In genomic region chr7:4478796-4479291, GRCm38 (mm10) we compare ENCODE assay signal across 8 mouse cellular contexts. TPM values are rescaled to one million over a fixed set of nuclear protein-coding genes. Genes with fewer than 3 reads are reported as not detected.
DNase-seq lines count a peak whose midpoint lies in the region; ATAC-seq and TF ChIP-seq lines count a peak whose summit lies in the region.

No protein-coding gene starts in this region.

- no peaks in the 10 kb centered on the region for H3K27me3 ChIP-seq in kidney, postnatal 0 days (ENCODE audit: insufficient read depth, low read length)
- peaks cover 17% of the 10 kb centered on the region for H3K27me3 ChIP-seq in embryonic facial prominence, embryonic 12.5 days
- peaks cover 30% of the 10 kb centered on the region for H3K27me3 ChIP-seq in hindbrain, embryonic 15.5 days
- H3K27me3 ChIP-seq in midbrain, embryonic 15.5 days (replicated peaks) = peaks cover 20% of the 10 kb centered on the region

- no peak for ATAC-seq in kidney, postnatal 0 days (replicated peaks; ENCODE audit: low FRiP score, low read depth)
- ATAC-seq in embryonic facial prominence, embryonic 12.5 days (ENCODE audit: insufficient number of reproducible peaks, insufficient read depth, low FRiP score, low TSS enrichment) = no peak
- ATAC-seq in hindbrain, embryonic 15.5 days (ENCODE audit: low FRiP score, low read depth) = no peak
- peak; percentile 15 for ATAC-seq in midbrain, embryonic 15.5 days (replicated peaks)
- ATAC-seq in CD4-positive, CD25-positive, alpha-beta regulatory T cell, adult 4 months = no peak

- TF ChIP-seq CTCF in kidney, postnatal 0 days (IDR thresholded peaks at IDR 0.05; ENCODE audit: low read depth) = no peak

- no peak for DNase-seq in kidney, postnatal 0 days (ENCODE audit: low spot score)
- DNase-seq in kidney, postnatal 36 days = no peak
- no peak for DNase-seq in B cell, adult 2 months
- DNase-seq in cerebellum, postnatal 25 days = no peak

- peaks cover 30% of the 10 kb centered on the region for H3K36me3 ChIP-seq in kidney, postnatal 0 days (ENCODE audit: insufficient read depth, low read length)
- peaks cover 28% of the 10 kb centered on the region for H3K36me3 ChIP-seq in embryonic facial prominence, embryonic 12.5 days
- peaks cover 32% of the 10 kb centered on the region for H3K36me3 ChIP-seq in hindbrain, embryonic 15.5 days
- peaks cover 23% of the 10 kb centered on the region for H3K36me3 ChIP-seq in midbrain, embryonic 15.5 days (replicated peaks)

- H3K4me3 ChIP-seq in kidney, postnatal 0 days (replicated peaks; ENCODE audit: low read depth, low read length) = peak overlapping the region; percentile 41
- H3K4me3 ChIP-seq in embryonic facial prominence, embryonic 12.5 days = peak overlapping the region; percentile 51
- peak overlapping the region; percentile 46 for H3K4me3 ChIP-seq in hindbrain, embryonic 15.5 days
- H3K4me3 ChIP-seq in midbrain, embryonic 15.5 days = peak overlapping the region; percentile 44

- WGBS in kidney, postnatal 0 days = 3% methylated on average over 16 of the region's 16 CpGs
- WGBS in embryonic facial prominence, embryonic 12.5 days = 3% methylated on average over 16 of the region's 16 CpGs
- 4% methylated on average over 16 of the region's 16 CpGs for WGBS in hindbrain, embryonic 15.5 days
- WGBS in midbrain, embryonic 15.5 days = 3% methylated on average over 16 of the region's 16 CpGs

- H3K4me1 ChIP-seq in kidney, postnatal 0 days (replicated peaks; ENCODE audit: insufficient read depth, low read length) = peaks cover 9% of the 10 kb centered on the region; the same call in 1 of the 2 replicates
- peaks cover 12% of the 10 kb centered on the region for H3K4me1 ChIP-seq in embryonic facial prominence, embryonic 12.5 days
- H3K4me1 ChIP-seq in hindbrain, embryonic 15.5 days (replicated peaks) = peaks cover 19% of the 10 kb centered on the region
- peaks cover 18% of the 10 kb centered on the region for H3K4me1 ChIP-seq in midbrain, embryonic 15.5 days

- peak overlapping the region; percentile 49 for H3K9ac ChIP-seq in kidney, postnatal 0 days (ENCODE audit: low read depth, low read length)
- peak overlapping the region; percentile 48 for H3K9ac ChIP-seq in embryonic facial prominence, embryonic 12.5 days
- peak overlapping the region; percentile 41 for H3K9ac ChIP-seq in hindbrain, embryonic 15.5 days
- peak overlapping the region; percentile 43 for H3K9ac ChIP-seq in midbrain, embryonic 15.5 days

- H3K27ac ChIP-seq in kidney, postnatal 0 days = peak overlapping the region; percentile 89; the same call in 1 of the 2 replicates
- peak overlapping the region; percentile 99 for H3K27ac ChIP-seq in embryonic facial prominence, embryonic 12.5 days
- peak overlapping the region; percentile 56; the same call in 1 of the 2 replicates for H3K27ac ChIP-seq in hindbrain, embryonic 15.5 days (replicated peaks)
- H3K27ac ChIP-seq in midbrain, embryonic 15.5 days = peak overlapping the region; percentile 60; the same call in 1 of the 2 replicates

- no peaks in the 10 kb centered on the region for H3K9me3 ChIP-seq in kidney, postnatal 0 days (replicated peaks; ENCODE audit: low read length)
- H3K9me3 ChIP-seq in embryonic facial prominence, embryonic 12.5 days = no peaks in the 10 kb centered on the region
- no peaks in the 10 kb centered on the region for H3K9me3 ChIP-seq in hindbrain, embryonic 15.5 days
- no peaks in the 10 kb centered on the region for H3K9me3 ChIP-seq in midbrain, embryonic 15.5 days

- peak overlapping the region; percentile 64 for H3K4me2 ChIP-seq in kidney, postnatal 0 days (ENCODE audit: low read length)
- H3K4me2 ChIP-seq in embryonic facial prominence, embryonic 12.5 days (replicated peaks) = peak overlapping the region; percentile 85
- peak overlapping the region; percentile 90 for H3K4me2 ChIP-seq in hindbrain, embryonic 15.5 days
- peak overlapping the region; percentile 86 for H3K4me2 ChIP-seq in midbrain, embryonic 15.5 days

RNA-seq across cellular contexts. Expression of gene Eps8l1, which starts 18.4 kb away (rescaled TPM):
- 5.8 and 12.8 TPM in 2 replicates for polyA plus RNA-seq in kidney, postnatal 0 days (2015; fragmentation: Nextera tagmentation; extraction: Ambion mirVana)
- polyA plus RNA-seq in embryonic facial prominence, embryonic 12.5 days (2016; fragmentation: Nextera tagmentation; extraction: Ambion mirVana) = 7.2 and 7.3 TPM in 2 replicates
- polyA plus RNA-seq in hindbrain, embryonic 15.5 days (2015; fragmentation: Nextera tagmentation; extraction: Ambion mirVana) = 13.9 and 15.4 TPM in 2 replicates
- 13.1 and 13.2 TPM in 2 replicates for polyA plus RNA-seq in midbrain, embryonic 15.5 days (2015; fragmentation: Nextera tagmentation; extraction: Ambion mirVana)
- 10 to 100 TPM in 1 of 2 experiments, 1 to 10 TPM in 1; 6.5 to 14.5 TPM for polyA plus RNA-seq in CD4-positive, CD25-positive, alpha-beta regulatory T cell, adult 4 months (2017; shearing (Covaris generic))

RNA-seq across cellular contexts. Expression of gene Ppp1r12c, which starts 22.6 kb away (rescaled TPM):
- 31.3 and 33.8 TPM in 2 replicates for polyA plus RNA-seq in kidney, postnatal 0 days (2015; fragmentation: Nextera tagmentation; extraction: Ambion mirVana)
- polyA plus RNA-seq in embryonic facial prominence, embryonic 12.5 days (2016; fragmentation: Nextera tagmentation; extraction: Ambion mirVana) = 65.6 and 68.1 TPM in 2 replicates
- 49.3 and 49.9 TPM in 2 replicates for polyA plus RNA-seq in hindbrain, embryonic 15.5 days (2015; fragmentation: Nextera tagmentation; extraction: Ambion mirVana)
- 50.3 and 51.3 TPM in 2 replicates for polyA plus RNA-seq in midbrain, embryonic 15.5 days (2015; fragmentation: Nextera tagmentation; extraction: Ambion mirVana)
- 10 to 100 TPM; 13.5 to 27.7 TPM for polyA plus RNA-seq in CD4-positive, CD25-positive, alpha-beta regulatory T cell, adult 4 months (2017; shearing (Covaris generic))

RNA-seq across cellular contexts. Expression of gene Rdh13, which starts 33.4 kb away (rescaled TPM):
- 24.3 and 26.5 TPM in 2 replicates for polyA plus RNA-seq in kidney, postnatal 0 days (2015; fragmentation: Nextera tagmentation; extraction: Ambion mirVana)
- 25.9 and 29.1 TPM in 2 replicates for polyA plus RNA-seq in embryonic facial prominence, embryonic 12.5 days (2016; fragmentation: Nextera tagmentation; extraction: Ambion mirVana)
- polyA plus RNA-seq in hindbrain, embryonic 15.5 days (2015; fragmentation: Nextera tagmentation; extraction: Ambion mirVana) = 42.6 and 43.4 TPM in 2 replicates
- 44.4 and 46.5 TPM in 2 replicates for polyA plus RNA-seq in midbrain, embryonic 15.5 days (2015; fragmentation: Nextera tagmentation; extraction: Ambion mirVana)
- 10 to 100 TPM; 17.4 to 27.8 TPM for polyA plus RNA-seq in CD4-positive, CD25-positive, alpha-beta regulatory T cell, adult 4 months (2017; shearing (Covaris generic))

RNA-seq across cellular contexts. Expression of gene Tnnt1, which starts 37.3 kb away (rescaled TPM):
- 10.8 and 15.2 TPM in 2 replicates for polyA plus RNA-seq in kidney, postnatal 0 days (2015; fragmentation: Nextera tagmentation; extraction: Ambion mirVana)
- 114 and 135 TPM in 2 replicates for polyA plus RNA-seq in embryonic facial prominence, embryonic 12.5 days (2016; fragmentation: Nextera tagmentation; extraction: Ambion mirVana)
- 4.0 and 4.6 TPM in 2 replicates for polyA plus RNA-seq in hindbrain, embryonic 15.5 days (2015; fragmentation: Nextera tagmentation; extraction: Ambion mirVana)
- 4.1 and 4.3 TPM in 2 replicates for polyA plus RNA-seq in midbrain, embryonic 15.5 days (2015; fragmentation: Nextera tagmentation; extraction: Ambion mirVana)
- 1 to 10 TPM; 6.9 to 8.3 TPM for polyA plus RNA-seq in CD4-positive, CD25-positive, alpha-beta regulatory T cell, adult 4 months (2017; shearing (Covaris generic))

RNA-seq across cellular contexts. Expression of gene Tnni3, which starts 45.2 kb away (rescaled TPM):
- polyA plus RNA-seq in kidney, postnatal 0 days (2015; fragmentation: Nextera tagmentation; extraction: Ambion mirVana) = 5.6 and 6.3 TPM in 2 replicates
- polyA plus RNA-seq in embryonic facial prominence, embryonic 12.5 days (2016; fragmentation: Nextera tagmentation; extraction: Ambion mirVana) = 4.4 and 4.6 TPM in 2 replicates
- 2.1 TPM in 2 replicates for polyA plus RNA-seq in hindbrain, embryonic 15.5 days (2015; fragmentation: Nextera tagmentation; extraction: Ambion mirVana)
- 1.4 and 3.5 TPM in 2 replicates for polyA plus RNA-seq in midbrain, embryonic 15.5 days (2015; fragmentation: Nextera tagmentation; extraction: Ambion mirVana)
- 1 to 10 TPM; 1.6 to 2.4 TPM for polyA plus RNA-seq in CD4-positive, CD25-positive, alpha-beta regulatory T cell, adult 4 months (2017; shearing (Covaris generic))
